In genomic region chr6:131367101-131367500, GRCm38 (mm10) we compare ENCODE assay signal across 8 mouse cellular contexts. TPM values are rescaled to one million over a fixed set of nuclear protein-coding genes. Genes with fewer than 3 reads are reported as not detected.
DNase-seq lines count a peak whose midpoint lies in the region; ATAC-seq and TF ChIP-seq lines count a peak whose summit lies in the region.

No protein-coding gene starts in this region.

- H3K4me2 ChIP-seq in hindbrain, embryonic 13.5 days, result no peak overlapping the region
- H3K4me2 ChIP-seq in hindbrain, embryonic 12.5 days (replicated peaks), result no peak overlapping the region
- H3K4me2 ChIP-seq in CH12.LX (ENCODE audit: insufficient read depth, low read depth, poor library complexity, severe bottlenecking), result no peak overlapping the region
- no peak overlapping the region for H3K4me2 ChIP-seq in forebrain, postnatal 0 days (ENCODE audit: low read depth)
- H3K4me2 ChIP-seq in lung, embryonic 14.5 days, result no peak overlapping the region

- TF ChIP-seq EP300 in CH12.LX (IDR thresholded peaks at IDR 0.05; ENCODE audit: low read length), result no peak

- no peak overlapping the region for H3K27ac ChIP-seq in hindbrain, embryonic 13.5 days
- H3K27ac ChIP-seq in hindbrain, embryonic 12.5 days, result no peak overlapping the region
- no peak overlapping the region for H3K27ac ChIP-seq in CH12.LX (ENCODE audit: insufficient read depth, low read depth)
- H3K27ac ChIP-seq in forebrain, postnatal 0 days (ENCODE audit: low read depth, low read length), result no peak overlapping the region
- H3K27ac ChIP-seq in lung, embryonic 14.5 days (ENCODE audit: low read depth), result no peak overlapping the region

- peaks cover 53% of the 10 kb centered on the region for H3K36me3 ChIP-seq in hindbrain, embryonic 13.5 days
- peaks cover 43% of the 10 kb centered on the region for H3K36me3 ChIP-seq in hindbrain, embryonic 12.5 days
- H3K36me3 ChIP-seq in CH12.LX (replicated peaks in 1 of 2; ENCODE audit: control insufficient read depth in 1 of 2, insufficient read depth in 1 of 2, low read length in 1 of 2), result peaks cover 77 to 87% of the 10 kb centered on the region in 2 experiments
- peaks cover 49% of the 10 kb centered on the region for H3K36me3 ChIP-seq in forebrain, postnatal 0 days (ENCODE audit: insufficient read depth)
- H3K36me3 ChIP-seq in lung, embryonic 14.5 days (ENCODE audit: insufficient read depth), result peaks cover 68% of the 10 kb centered on the region

- WGBS in hindbrain, embryonic 13.5 days, result 54% methylated on average over 4 of the region's 4 CpGs
- WGBS in hindbrain, embryonic 12.5 days, result 53% methylated on average over 4 of the region's 4 CpGs
- WGBS in forebrain, postnatal 0 days, result 45% methylated on average over 4 of the region's 4 CpGs
- 41% methylated on average over 4 of the region's 4 CpGs for WGBS in lung, embryonic 14.5 days

- peak; percentile 11 to 69; a peak in 2 of 4 replicates for TF ChIP-seq CTCF in CH12.LX (conservative IDR thresholded peaks at IDR 0.05 in 1 of 2, IDR thresholded peaks at IDR 0.05 in 1 of 2; ENCODE audit: low read depth in 2 of 2, low read length in 2 of 2)
- peak; percentile 70 for TF ChIP-seq CTCF in forebrain, postnatal 0 days (IDR thresholded peaks at IDR 0.05; ENCODE audit: low read depth)
- TF ChIP-seq CTCF in lung, embryonic 14.5 days (IDR thresholded peaks at IDR 0.05; ENCODE audit: low read depth), result peak; percentile 64

- peaks cover 15% of the 10 kb centered on the region for H3K79me2 ChIP-seq in CH12.LX (replicated peaks; ENCODE audit: control insufficient read depth, extremely low read depth, insufficient read depth, poor library complexity, severe bottlenecking)

- TF ChIP-seq RAD21 in CH12.LX (IDR thresholded peaks at IDR 0.05; ENCODE audit: low read depth, low read length), result peak; percentile 40

- 0 out of 2 replicates have a peak, but pooled peaks have one; percentile 41 for ATAC-seq in hindbrain, embryonic 13.5 days (ENCODE audit: low FRiP score)
- no peak for ATAC-seq in hindbrain, embryonic 12.5 days (ENCODE audit: low FRiP score)
- peak; percentile 77 for ATAC-seq in forebrain, postnatal 0 days
- ATAC-seq in lung, embryonic 14.5 days (ENCODE audit: insufficient read depth), result peak; percentile 71; the same call in 1 of the 2 replicates

- dilution Hi-C loops in CH12.LX (cut with MboI; ENCODE audit: extremely low pct_ligation_motif_present, extremely low pct_unique_long_range_greater_than_20kb, low sequenced_read_pairs), result no loop called here

- H3K4me1 ChIP-seq in hindbrain, embryonic 13.5 days (replicated peaks), result no peaks in the 10 kb centered on the region
- no peaks in the 10 kb centered on the region for H3K4me1 ChIP-seq in hindbrain, embryonic 12.5 days
- H3K4me1 ChIP-seq in CH12.LX (ENCODE audit: control insufficient read depth in 1 of 2, insufficient read depth in 2 of 2), result no peaks in the 10 kb centered on the region
- no peaks in the 10 kb centered on the region for H3K4me1 ChIP-seq in forebrain, postnatal 0 days (ENCODE audit: insufficient read depth)
- no peaks in the 10 kb centered on the region for H3K4me1 ChIP-seq in lung, embryonic 14.5 days (ENCODE audit: insufficient read depth)

- no peaks in the 10 kb centered on the region for H3K27me3 ChIP-seq in hindbrain, embryonic 13.5 days
- H3K27me3 ChIP-seq in hindbrain, embryonic 12.5 days, result no peaks in the 10 kb centered on the region
- no peaks in the 10 kb centered on the region for H3K27me3 ChIP-seq in CH12.LX (replicated peaks)
- no peaks in the 10 kb centered on the region for H3K27me3 ChIP-seq in forebrain, postnatal 0 days (ENCODE audit: insufficient read depth, low read length)
- no peaks in the 10 kb centered on the region for H3K27me3 ChIP-seq in lung, embryonic 14.5 days (ENCODE audit: insufficient read depth, low read length)

- no peak overlapping the region for H3K4me3 ChIP-seq in hindbrain, embryonic 13.5 days
- no peak overlapping the region for H3K4me3 ChIP-seq in hindbrain, embryonic 12.5 days
- no peak overlapping the region for H3K4me3 ChIP-seq in CH12.LX (replicated peaks in 1 of 3; ENCODE audit: low read depth in 2 of 3, low read length in 2 of 3, poor library complexity in 1 of 3)
- no peak overlapping the region for H3K4me3 ChIP-seq in forebrain, postnatal 0 days (ENCODE audit: low read depth, low read length)
- H3K4me3 ChIP-seq in lung, embryonic 14.5 days (ENCODE audit: low read depth, low read length), result no peak overlapping the region

- in situ Hi-C loops in CH12.LX (cut with MboI; ENCODE audit: low pct_ligation_motif_present, low pct_unique_long_range_greater_than_20kb, low sequenced_read_pairs), result loop anchor here (25.0 kb wide), 1 partner anchor 1780 kb away; the partner anchor contains the start of genes Klrd1 and Klre1

- no peaks in the 10 kb centered on the region for H3K9me3 ChIP-seq in hindbrain, embryonic 13.5 days
- no peaks in the 10 kb centered on the region for H3K9me3 ChIP-seq in hindbrain, embryonic 12.5 days (replicated peaks)
- no peaks in the 10 kb centered on the region for H3K9me3 ChIP-seq in CH12.LX (replicated peaks; ENCODE audit: low read length)
- H3K9me3 ChIP-seq in forebrain, postnatal 0 days (ENCODE audit: low read length), result no peaks in the 10 kb centered on the region
- H3K9me3 ChIP-seq in lung, embryonic 14.5 days (ENCODE audit: low read depth, low read length), result no peaks in the 10 kb centered on the region

- DNase-seq in 416B (ENCODE audit: low read depth), result peak; percentile 73
- no peak for DNase-seq in CH12.LX (ENCODE audit: extremely low read depth)
- peak; percentile 51 for DNase-seq in forebrain, postnatal 0 days
- peak; percentile 71 for DNase-seq in lung, embryonic 14.5 days
- no peak for DNase-seq in testis, postnatal 14 days (ENCODE audit: low spot score)
- DNase-seq in spleen, postnatal 4 days (ENCODE audit: low spot score in 2 of 2), result no peak

- H3K9ac ChIP-seq in hindbrain, embryonic 13.5 days, result no peak overlapping the region
- no peak overlapping the region for H3K9ac ChIP-seq in hindbrain, embryonic 12.5 days
- H3K9ac ChIP-seq in CH12.LX (ENCODE audit: insufficient read depth, low read depth), result no peak overlapping the region
- no peak overlapping the region for H3K9ac ChIP-seq in forebrain, postnatal 0 days
- H3K9ac ChIP-seq in lung, embryonic 14.5 days, result no peak overlapping the region

- no peak for TF ChIP-seq POLR2A in CH12.LX (IDR thresholded peaks at IDR 0.05; ENCODE audit: low read depth, low read length)

TF ChIP-seq in CH12.LX, 34 proteins besides CTCF, POLR2A, EP300 and RAD21:
- peak; percentile 53 for TF ChIP-seq SMC3 (IDR thresholded peaks at IDR 0.05; ENCODE audit: low read depth, low read length)
- no peak for TF ChIP-seq MXI1 (IDR thresholded peaks at IDR 0.05; ENCODE audit: low read depth, low read length)
- no peak for TF ChIP-seq NELFE (IDR thresholded peaks at IDR 0.05; ENCODE audit: low read depth, low read length)
- no peak for TF ChIP-seq ZNF384 (IDR thresholded peaks at IDR 0.05; ENCODE audit: low read depth, low read length)
- TF ChIP-seq USF1 (IDR thresholded peaks at IDR 0.05; ENCODE audit: low read depth, low read length), result no peak
- no peak for TF ChIP-seq PAX5 (IDR thresholded peaks at IDR 0.05; ENCODE audit: low read length)

RNA-seq across cellular contexts. Expression of gene Styk1, which starts 13.7 kb away (rescaled TPM):
- 2.3 and 2.7 TPM in 2 replicates for polyA plus RNA-seq in hindbrain, embryonic 13.5 days (2015; fragmentation: Nextera tagmentation; extraction: Ambion mirVana)
- 1.5 and 2.2 TPM in 2 replicates for polyA plus RNA-seq in hindbrain, embryonic 12.5 days (2016; fragmentation: Nextera tagmentation; extraction: Ambion mirVana)
- total RNA-seq in CH12.LX (2012; rRNA removed) (not detected in 2 replicates), CH12.LX (2014; rRNA removed) (not detected in 2 replicates)
- polyA plus RNA-seq in CH12.LX (2012; ENCODE audit: insufficient read length, low read depth), result not detected in 2 replicates
- 7.1 and 10.5 TPM in 2 replicates for total RNA-seq in forebrain, postnatal 0 days (2014; rRNA removed)
- 4.5 and 6.3 TPM in 2 replicates for polyA plus RNA-seq in forebrain, postnatal 0 days (2015; fragmentation: Nextera tagmentation; extraction: Ambion mirVana)
- 1.5 and 1.7 TPM in 2 replicates for polyA plus RNA-seq in lung, embryonic 14.5 days (2014; fragmentation: Nextera tagmentation; extraction: Ambion mirVana)

RNA-seq across cellular contexts. Expression of gene Ybx3, which starts 21.2 kb away (rescaled TPM):
- polyA plus RNA-seq in hindbrain, embryonic 13.5 days (2015; fragmentation: Nextera tagmentation; extraction: Ambion mirVana), result 23.0 and 26.6 TPM in 2 replicates
- 24.6 and 26.4 TPM in 2 replicates for polyA plus RNA-seq in hindbrain, embryonic 12.5 days (2016; fragmentation: Nextera tagmentation; extraction: Ambion mirVana)
- total RNA-seq in CH12.LX (2012; rRNA removed) (410 and 435 TPM in 2 replicates), CH12.LX (2014; rRNA removed) (391 and 415 TPM in 2 replicates)
- 528 and 620 TPM in 2 replicates for polyA plus RNA-seq in CH12.LX (2012; ENCODE audit: insufficient read length, low read depth)
- 89.3 and 116 TPM in 2 replicates for total RNA-seq in forebrain, postnatal 0 days (2014; rRNA removed)
- polyA plus RNA-seq in forebrain, postnatal 0 days (2015; fragmentation: Nextera tagmentation; extraction: Ambion mirVana), result 36.2 and 37.3 TPM in 2 replicates
- 59.1 and 65.1 TPM in 2 replicates for polyA plus RNA-seq in lung, embryonic 14.5 days (2014; fragmentation: Nextera tagmentation; extraction: Ambion mirVana)

Comparison
In these comparisons a context has a peak if more than half of its experiments do, and no peak if none do; other contexts are left out.
1. DNase-seq: peak in 416B (single experiment), forebrain, postnatal 0 days (single experiment) and lung, embryonic 14.5 days (single experiment); none in CH12.LX (single experiment), testis, postnatal 14 days (single experiment) and spleen, postnatal 4 days (0 of 2).
2. Peak in every context shown above with its lines, with median percentiles within 50 percentile points of each other: CTCF ChIP-seq.